Mouse (Mus musculus): ENCODE data around the gene Dpp7. TPM values are rescaled to one million over a fixed set of nuclear protein-coding genes. Genes with fewer than 3 reads are reported as not detected.
A peak's percentile ranks its signal among the peaks of the same experiment; 100 is the strongest.

Gene Dpp7
- total RNA-seq, 1 experiment = 60.2 TPM

- peak overlapping the region; percentile 82; the same call in 1 of the 2 replicates for H3K9ac ChIP-seq (ENCODE audit: insufficient read depth, low read depth, low read length, poor library complexity, severe bottlenecking)
- H3K4me1 ChIP-seq (ENCODE audit: control insufficient read depth in 2 of 2, insufficient read depth in 2 of 2, low read length in 2 of 2, poor library complexity in 1 of 2) = peaks cover 0 to 18% of the 10 kb centered on the region in 2 experiments; a peak in 3 of 4 replicates
- TF ChIP-seq HCFC1 (IDR thresholded peaks at IDR 0.05; ENCODE audit: borderline replicate concordance, insufficient read depth, low read length) (no peak), MAFK (IDR thresholded peaks at IDR 0.05; ENCODE audit: insufficient read depth, low read depth, low read length) (no peak), ZC3H11A (IDR thresholded peaks at IDR 0.05; ENCODE audit: borderline replicate concordance, low read depth, low read length) (no peak), ZNF384 (IDR thresholded peaks at IDR 0.05; ENCODE audit: low read depth, low read length) (no peak), CHD2 (IDR thresholded peaks at IDR 0.05; ENCODE audit: low read depth, low read length) (no peak)
- DNase-seq (ENCODE audit: low read depth, low spot score) = no peak
- no peaks in the 10 kb centered on the region for H3K9me3 ChIP-seq (ENCODE audit: control insufficient read depth, insufficient read depth, low read depth, low read length)
- peaks cover 36% of the 10 kb centered on the region for H3K36me3 ChIP-seq (ENCODE audit: control insufficient read depth, insufficient read depth, low read length, poor library complexity, severe bottlenecking)
- no peak overlapping the region for H3K27ac ChIP-seq (ENCODE audit: insufficient read depth, low read depth, low read length, poor library complexity, severe bottlenecking)
- in situ Hi-C loops (cut with MboI; ENCODE audit: low sequenced_read_pairs in 2 of 2, unreplicated experiment in 2 of 2) = no loop called here
- H3K4me3 ChIP-seq (ENCODE audit: insufficient read depth in 1 of 2, low read depth in 1 of 2, low read length in 2 of 2, poor library complexity in 1 of 2, severe bottlenecking in 1 of 2) = peak overlapping the region; percentile 54 to 85; a peak in 3 of 4 replicates
These were observed 8.2 kb upstream of the Dpp7 start for GRCm38 (mm10) chr2:25364313-25364712.

GRCm38 (mm10) chr2:25363478-25364178, 7.5 kb upstream of the Dpp7 start:
- peaks cover 36% of the 10 kb centered on the region for H3K36me3 ChIP-seq (ENCODE audit: control insufficient read depth, insufficient read depth, low read length, poor library complexity, severe bottlenecking)
- no peak overlapping the region; a peak in 1 of 4 replicates for H3K4me3 ChIP-seq (ENCODE audit: insufficient read depth in 1 of 2, low read depth in 1 of 2, low read length in 2 of 2, poor library complexity in 1 of 2, severe bottlenecking in 1 of 2)
- no peak for DNase-seq (ENCODE audit: low read depth, low spot score)
- H3K9ac ChIP-seq (ENCODE audit: insufficient read depth, low read depth, low read length, poor library complexity, severe bottlenecking) = no peak overlapping the region
- in situ Hi-C loops (cut with MboI; ENCODE audit: low sequenced_read_pairs in 2 of 2, unreplicated experiment in 2 of 2) = no loop called here
- H3K4me1 ChIP-seq (ENCODE audit: control insufficient read depth in 2 of 2, insufficient read depth in 2 of 2, low read length in 2 of 2, poor library complexity in 1 of 2) = peaks cover 0 to 18% of the 10 kb centered on the region in 2 experiments; a peak in 3 of 4 replicates
- TF ChIP-seq HCFC1 (IDR thresholded peaks at IDR 0.05; ENCODE audit: borderline replicate concordance, insufficient read depth, low read length) (no peak), ZNF384 (IDR thresholded peaks at IDR 0.05; ENCODE audit: low read depth, low read length) (no peak), ZC3H11A (IDR thresholded peaks at IDR 0.05; ENCODE audit: borderline replicate concordance, low read depth, low read length) (no peak), MAFK (IDR thresholded peaks at IDR 0.05; ENCODE audit: insufficient read depth, low read depth, low read length) (no peak), CHD2 (IDR thresholded peaks at IDR 0.05; ENCODE audit: low read depth, low read length) (no peak)
- H3K27ac ChIP-seq (ENCODE audit: insufficient read depth, low read depth, low read length, poor library complexity, severe bottlenecking) = no peak overlapping the region
- H3K9me3 ChIP-seq (ENCODE audit: control insufficient read depth, insufficient read depth, low read depth, low read length) = no peaks in the 10 kb centered on the region

GRCm38 (mm10) chr2:25359848-25360247, 3.7 kb upstream of the Dpp7 start:
- in situ Hi-C loops (cut with MboI; ENCODE audit: low sequenced_read_pairs in 2 of 2, unreplicated experiment in 2 of 2) = no loop called here
- Histone ChIP-seq H3K4me1 (ENCODE audit: control insufficient read depth in 2 of 2, insufficient read depth in 2 of 2, low read length in 2 of 2, poor library complexity in 1 of 2) (peaks cover 0 to 19% of the 10 kb centered on the region in 2 experiments; a peak in 2 of 4 replicates), H3K4me3 (ENCODE audit: insufficient read depth in 1 of 2, low read depth in 1 of 2, low read length in 2 of 2, poor library complexity in 1 of 2, severe bottlenecking in 1 of 2) (no peak overlapping the region), H3K27ac (ENCODE audit: insufficient read depth, low read depth, low read length, poor library complexity, severe bottlenecking) (no peak overlapping the region), H3K36me3 (ENCODE audit: control insufficient read depth, insufficient read depth, low read length, poor library complexity, severe bottlenecking) (peaks cover 36% of the 10 kb centered on the region), H3K9me3 (ENCODE audit: control insufficient read depth, insufficient read depth, low read depth, low read length) (no peaks in the 10 kb centered on the region), H3K9ac (ENCODE audit: insufficient read depth, low read depth, low read length, poor library complexity, severe bottlenecking) (no peak overlapping the region)
- no peak for TF ChIP-seq MAFK (IDR thresholded peaks at IDR 0.05; ENCODE audit: insufficient read depth, low read depth, low read length)
- DNase-seq (ENCODE audit: low read depth, low spot score) = no peak

GRCm38 (mm10) chr2:25355419-25356066, 616 bp downstream of the Dpp7 start:
- in situ Hi-C loops (cut with MboI; ENCODE audit: low sequenced_read_pairs in 2 of 2, unreplicated experiment in 2 of 2) = no loop called here
- H3K27ac ChIP-seq (ENCODE audit: insufficient read depth, low read depth, low read length, poor library complexity, severe bottlenecking) = no peak overlapping the region

More at GRCm38 (mm10) chr2:25355419-25356066, 616 bp downstream of the Dpp7 start:
- no peak for DNase-seq (ENCODE audit: low read depth, low spot score)
- TF ChIP-seq CHD2 (IDR thresholded peaks at IDR 0.05; ENCODE audit: low read depth, low read length) (no peak), MAFK (IDR thresholded peaks at IDR 0.05; ENCODE audit: insufficient read depth, low read depth, low read length) (no peak), HCFC1 (IDR thresholded peaks at IDR 0.05; ENCODE audit: borderline replicate concordance, insufficient read depth, low read length) (no peak), ZNF384 (IDR thresholded peaks at IDR 0.05; ENCODE audit: low read depth, low read length) (no peak), ZC3H11A (IDR thresholded peaks at IDR 0.05; ENCODE audit: borderline replicate concordance, low read depth, low read length) (no peak)
- H3K4me1 ChIP-seq (ENCODE audit: control insufficient read depth in 2 of 2, insufficient read depth in 2 of 2, low read length in 2 of 2, poor library complexity in 1 of 2) = peaks cover 0 to 6% of the 10 kb centered on the region in 2 experiments; a peak in 1 of 4 replicates
- H3K9ac ChIP-seq (ENCODE audit: insufficient read depth, low read depth, low read length, poor library complexity, severe bottlenecking) = peak overlapping the region; percentile 73
- H3K9me3 ChIP-seq (ENCODE audit: control insufficient read depth, insufficient read depth, low read depth, low read length) = no peaks in the 10 kb centered on the region
- peaks cover 28% of the 10 kb centered on the region for H3K36me3 ChIP-seq (ENCODE audit: control insufficient read depth, insufficient read depth, low read length, poor library complexity, severe bottlenecking)
- H3K4me3 ChIP-seq (ENCODE audit: insufficient read depth in 1 of 2, low read depth in 1 of 2, low read length in 2 of 2, poor library complexity in 1 of 2, severe bottlenecking in 1 of 2) = peak overlapping the region; percentile 70 to 71

Data from ES-E14 (cell line).